Mouse (Mus musculus) lung, postnatal 0 days (tissue): ENCODE results near the gene Arvcf.

Source experiments
- CTCF ChIP-seq: IDR thresholded peaks from 2 replicates; pipeline ENCODE4 v1.5.1; 2016; ENCODE audit warnings: antibody characterized with exemption, mild to moderate bottlenecking
- EP300 ChIP-seq: IDR thresholded peaks from 2 replicates; pipeline ENCODE4 v1.6.1; 2016; ENCODE audit warnings: antibody characterized with exemption, mild to moderate bottlenecking, control low read depth

GRCm38 (mm10) chr16:18393595-18393994, 45.6 kb downstream of the Arvcf start:
- TF ChIP-seq CTCF: no peak
- TF ChIP-seq EP300: no peak
